Mouse (Mus musculus) Patski (cell line): ENCODE results near the gene Wnt7b. TPM values are rescaled to one million over a fixed set of nuclear protein-coding genes. Genes with fewer than 3 reads are reported as not detected.

Experiments used
- ATAC-seq: fragments of 100-300 bp; one replicate; pipeline ENCODE4 v1.8.0; 2021
- CTCF ChIA-PET: fragments of 350-600 bp; sonication (Branson Sonifier 250); formaldehyde crosslinking; loops from one replicate; lab custom pipeline; 2022; ENCODE audit warnings: inconsistent platforms; lab: Charles Lee
- POLR2A ChIA-PET: fragments of 350-600 bp; sonication (Branson Sonifier 250); formaldehyde crosslinking; loops from one replicate; lab custom pipeline; 2022; ENCODE audit warnings: antibody characterized with exemption, inconsistent platforms; lab: Charles Lee
- DNase-seq: peaks from one replicate; pipeline ENCODE4 v3.0.0-alpha.2; 2011; ENCODE audit warnings: low read depth, low spot score
- H3K27me3 ChIP-seq: fragments of 371-371 bp; one replicate; pipeline ENCODE4 v1.5.1; 2021
- CTCF ChIP-seq: fragments of 100-300 bp; IDR thresholded peaks from one replicate; pipeline ENCODE4 v1.5.1; 2021
- in situ Hi-C: fragments of 300-500 bp; cut with MboI; formaldehyde crosslinking; loops from 3 replicates; pipeline ENCODE4 v1.11.1; 2018; ENCODE audit warnings: low pct_unique_long_range_greater_than_20kb, mixed read lengths
- polyA plus RNA-seq: library from polyadenylated mRNA; unstranded; gene quantifications from one replicate; pipeline ENCODE4 v1.2.3, GENCODE M21; 2021

Gene Wnt7b
- polyA plus RNA-seq, 1 experiment from 2014 or later, result 133 TPM

DNA sequence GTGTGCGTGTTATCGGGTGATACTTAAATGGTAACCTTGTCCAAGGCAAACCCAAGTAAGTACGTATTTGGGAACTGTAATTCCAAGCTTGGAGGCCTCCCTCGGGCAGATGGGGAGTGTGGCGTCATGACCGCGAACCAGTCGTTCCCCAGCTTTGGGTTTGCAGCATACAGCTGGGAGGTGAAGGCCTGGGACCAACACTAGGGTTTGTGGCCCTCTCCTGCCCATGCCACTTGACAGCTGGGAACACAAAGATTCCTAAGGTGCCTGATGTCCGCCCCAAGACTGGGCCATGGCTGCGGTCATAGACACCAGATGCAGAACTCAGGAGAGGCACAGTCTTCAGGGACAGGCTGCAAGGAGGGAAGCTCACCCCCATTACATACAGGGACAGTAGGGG, 82.0 kb downstream of the Wnt7b start:
- POLR2A ChIA-PET, result no interaction called here
- in situ Hi-C loops, result no loop called here
- TF ChIP-seq CTCF, result no peak
- ATAC-seq, result no peak
- no peak for DNase-seq
- CTCF ChIA-PET, result no interaction called here
- H3K27me3 ChIP-seq, result no peaks in the 10 kb centered on the region

DNA sequence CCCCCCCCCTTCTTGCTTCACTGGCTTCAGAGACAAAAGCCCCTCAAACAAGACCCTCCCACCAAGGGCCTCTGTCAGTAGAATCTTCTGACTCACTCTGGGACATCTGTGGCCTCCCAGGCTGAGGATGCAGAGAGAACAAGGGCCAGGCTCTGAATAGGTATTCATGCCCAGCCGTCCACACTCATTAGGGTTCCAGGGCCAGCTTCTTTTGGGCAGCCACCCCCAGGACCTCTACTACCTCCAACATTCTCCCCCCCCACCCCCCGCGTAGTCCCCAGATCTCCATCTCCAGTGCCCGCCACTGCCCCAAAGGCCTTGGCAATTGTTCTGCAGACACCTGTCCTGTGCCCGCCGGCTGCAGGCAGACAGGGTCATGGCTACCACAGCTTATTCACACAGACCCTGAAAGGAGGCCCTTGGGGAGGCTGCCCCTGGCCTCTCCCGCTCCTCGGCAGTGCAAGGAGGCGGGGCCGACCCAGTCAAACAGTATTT, 84.2 kb downstream of the Wnt7b start:
- ChIA-PET POLR2A (no interaction called here), CTCF (no interaction called here)
- TF ChIP-seq CTCF, result no peak
- H3K27me3 ChIP-seq, result no peaks in the 10 kb centered on the region
- in situ Hi-C loops, result no loop called here
- no peak for DNase-seq
- no peak for ATAC-seq

DNA sequence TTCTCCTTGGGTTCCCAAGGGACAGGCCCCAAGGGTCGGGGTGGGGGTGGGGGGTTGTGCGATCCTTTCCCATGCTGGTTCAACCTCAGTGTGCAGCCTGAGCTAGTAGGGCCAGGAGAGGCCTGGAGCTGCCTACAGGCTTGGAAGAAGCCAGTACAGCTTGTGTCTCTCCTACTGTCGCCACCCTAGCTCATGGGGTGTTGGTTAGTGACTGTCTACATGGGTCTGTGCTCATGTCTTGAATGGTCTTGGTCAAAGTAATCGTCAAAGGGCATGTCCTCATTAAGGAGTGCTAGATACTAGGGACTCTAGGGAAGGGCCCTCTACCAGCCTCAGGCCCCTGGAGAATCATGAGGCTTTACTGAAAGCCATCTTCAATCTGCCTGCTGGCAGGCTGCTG, 84.7 kb downstream of the Wnt7b start:
- POLR2A ChIA-PET, result no interaction called here
- no peak for TF ChIP-seq CTCF
- CTCF ChIA-PET, result interaction anchor here (1.1 kb wide), 1 partner anchor 16 kb away, joined by 3 read pairs; no protein-coding TSS in a partner anchor
- in situ Hi-C loops, result no loop called here
- ATAC-seq (no peak), DNase-seq (no peak)
- H3K27me3 ChIP-seq, result no peaks in the 10 kb centered on the region

DNA sequence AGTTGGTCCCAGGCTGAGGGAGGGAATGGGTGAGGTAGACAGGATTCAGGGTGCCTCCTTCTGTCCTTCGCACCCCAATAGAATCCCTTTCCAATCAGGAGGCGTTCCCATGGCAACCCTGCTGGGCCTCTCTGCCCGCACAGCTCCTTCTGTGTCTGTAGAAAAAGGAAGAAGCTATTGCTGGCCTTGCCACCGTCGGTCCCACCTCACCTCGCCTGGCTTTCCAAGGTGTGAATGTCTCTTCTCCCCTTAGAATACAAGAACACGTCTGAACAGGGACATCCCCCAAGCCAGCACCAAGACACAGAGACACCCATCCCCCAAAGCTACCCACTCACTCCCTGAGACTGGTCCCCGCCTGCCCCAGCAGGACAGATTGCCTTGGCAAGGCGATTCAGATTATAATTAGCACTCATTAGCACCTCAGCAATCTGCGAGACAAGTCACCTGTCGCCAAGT, 88.1 kb downstream of the Wnt7b start:
- TF ChIP-seq CTCF, result no peak
- in situ Hi-C loops, result no loop called here

DNA sequence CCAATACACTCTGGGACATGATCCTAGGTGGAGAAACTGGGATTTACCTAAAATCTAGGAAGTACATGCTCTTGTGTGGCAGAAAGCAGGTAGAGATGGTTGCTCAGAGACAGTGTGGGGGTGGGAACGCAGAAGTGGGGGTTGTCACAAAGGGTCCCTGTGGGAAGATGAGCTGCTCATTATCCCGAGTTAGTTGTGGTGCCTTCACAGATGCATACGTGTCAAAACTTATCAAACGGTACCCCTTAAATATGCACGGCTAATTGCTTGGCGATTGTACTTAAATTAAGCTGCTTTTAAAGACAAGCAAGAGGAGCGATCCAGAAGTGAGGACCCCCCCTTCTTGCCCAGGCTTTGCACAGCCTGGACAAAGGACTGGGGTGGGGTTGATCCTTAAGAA, 92.5 kb downstream of the Wnt7b start:
- DNase-seq, result no peak
- in situ Hi-C loops, result no loop called here
- no peaks in the 10 kb centered on the region for H3K27me3 ChIP-seq
- ATAC-seq, result no peak
- CTCF ChIA-PET, result interaction anchor here (0.7 kb wide), 1 partner anchor 10 kb away, joined by 3 read pairs; no protein-coding TSS in a partner anchor
- POLR2A ChIA-PET, result interaction anchor here (0.6 kb wide), 1 partner anchor 9 kb away, joined by 3 read pairs; no protein-coding TSS in a partner anchor
- no peak for TF ChIP-seq CTCF

More for the DNA sequence above, 88.1 kb downstream of the Wnt7b start:
- no peak for DNase-seq
- no peaks in the 10 kb centered on the region for H3K27me3 ChIP-seq
- ATAC-seq, result no peak
- POLR2A ChIA-PET, result no interaction called here
- CTCF ChIA-PET, result interaction anchor here (1.1 to 1.3 kb wide), 2 partner anchors 17 to 30 kb away, joined by 3 to 4 read pairs; no protein-coding TSS in a partner anchor

GRCm38 (mm10) chr15:85488900-85489299, 93.4 kb downstream of the Wnt7b start:
- DNase-seq, result no peak
- POLR2A ChIA-PET, result interaction anchor here (0.6 kb wide), 1 partner anchor 63 kb away, joined by 3 read pairs; no protein-coding TSS in a partner anchor
- TF ChIP-seq CTCF, result no peak
- in situ Hi-C loops, result no loop called here
- no peaks in the 10 kb centered on the region for H3K27me3 ChIP-seq
- no peak for ATAC-seq
- CTCF ChIA-PET, result no interaction called here

Other genes starting within 250 kb of the Wnt7b start
- gene Atxn10, start 246.2 kb downstream of the Wnt7b start, polyA plus RNA-seq, result 224 TPM
- not detected for gene 7530416G11Rik, start 79.2 kb downstream of the Wnt7b start, polyA plus RNA-seq
- 4.7 TPM for gene Ppara, start 152.5 kb upstream of the Wnt7b start, polyA plus RNA-seq
- gene Cdpf1, start 229.2 kb upstream of the Wnt7b start, polyA plus RNA-seq, result 17.5 TPM
- 0.01 TPM for gene Pkdrej, start 239.3 kb upstream of the Wnt7b start, polyA plus RNA-seq
- gene Ttc38, start 249.8 kb upstream of the Wnt7b start, polyA plus RNA-seq, result 19.4 TPM